Mouse (Mus musculus): ENCODE measurements around the gene Mif4gd.

Gene Mif4gd

DNA sequence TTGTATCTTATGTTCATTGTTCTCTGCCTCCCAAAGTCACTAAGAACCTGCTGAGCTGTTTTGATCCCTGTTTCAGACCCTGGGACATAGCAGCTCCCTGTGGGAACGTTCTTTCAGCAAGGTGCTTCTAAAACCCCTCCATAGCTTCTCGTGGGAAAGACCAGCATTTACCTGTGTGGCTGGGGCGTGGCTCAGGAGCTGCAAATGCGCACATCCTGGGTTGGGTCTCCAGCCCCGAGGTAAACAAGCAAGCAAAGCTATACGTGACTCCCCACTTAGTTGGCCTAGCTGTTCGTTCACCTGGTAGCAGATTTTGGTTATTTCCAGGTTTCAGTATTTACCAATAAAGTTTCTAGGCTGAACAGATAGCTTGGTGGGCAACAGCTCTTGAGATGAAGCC, 19.5 kb upstream of the Mif4gd start:
- DNase-seq = peak; percentile 30 to 39

DNA sequence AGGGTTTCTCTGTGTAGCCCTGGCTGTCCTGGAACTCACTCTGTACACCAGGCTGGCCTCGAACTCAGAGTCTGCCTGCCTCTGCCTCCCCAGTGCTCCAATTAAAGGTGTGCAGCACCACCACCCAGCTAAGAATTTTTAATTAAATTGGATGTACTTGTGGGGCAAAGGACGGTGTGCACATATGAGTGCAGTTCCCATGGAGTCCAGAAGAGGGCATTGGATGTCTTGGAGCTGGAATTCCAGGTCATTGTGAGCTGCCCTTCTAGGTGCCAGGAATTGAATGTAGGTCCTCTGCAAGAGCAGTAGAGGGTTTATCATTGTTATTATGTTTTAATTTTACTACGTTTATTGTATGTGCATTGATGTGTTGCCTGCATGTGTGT, 18.7 kb upstream of the Mif4gd start:
- DNase-seq = no peak

GRCm38 (mm10) chr11:115630532-115631504, 18.0 kb upstream of the Mif4gd start:
- peak; percentile 94 to 97 for DNase-seq

- DNase-seq = peak in 1 of 2 experiments; percentile 28
Observed at GRCm38 (mm10) chr11:115629734-115630531, 17.2 kb upstream of the Mif4gd start.

- DNase-seq = no peak
Observed at GRCm38 (mm10) chr11:115628465-115629101, 15.8 kb upstream of the Mif4gd start.

DNA sequence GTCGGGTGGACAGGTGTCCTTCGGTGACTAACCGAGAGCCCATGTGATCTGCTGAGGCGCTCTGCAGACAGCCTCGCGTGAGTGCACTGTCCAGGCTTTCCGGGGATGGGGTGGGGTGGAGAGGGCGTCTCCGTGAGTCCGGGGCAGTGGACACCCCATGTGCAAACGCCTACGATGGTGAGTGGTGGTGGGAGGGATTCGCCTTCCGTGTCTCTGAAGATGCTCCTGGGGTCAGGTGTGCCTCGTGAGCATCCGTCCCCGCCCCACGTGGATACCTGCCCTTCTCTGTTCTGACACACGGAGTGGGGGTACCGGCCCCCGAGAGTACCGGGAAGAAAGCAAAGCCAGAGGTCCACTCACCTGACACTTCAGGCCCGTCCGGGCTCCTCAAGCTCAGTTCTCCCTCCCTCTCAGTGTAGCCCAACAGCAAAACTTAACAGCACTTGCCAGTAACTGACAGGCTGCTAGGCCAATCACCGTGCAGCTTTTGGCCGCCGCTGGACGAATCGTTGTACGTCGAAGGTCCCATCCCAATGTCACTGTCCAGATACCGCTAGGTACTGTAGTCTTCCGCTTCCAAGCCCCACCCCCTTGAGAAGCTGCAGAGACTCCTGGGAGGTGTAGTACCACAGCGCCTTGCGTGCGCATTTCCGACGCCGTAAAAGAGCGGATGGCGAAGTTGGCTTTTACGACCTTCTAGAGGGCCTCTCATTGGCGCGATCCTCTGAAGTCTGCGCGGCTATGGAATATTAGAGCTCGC, 15.1 kb upstream of the Mif4gd start, which contains the start of gene Slc25a19:
Gene Slc25a19, minus strand, starts transcription at position 591 of the 760 bp plus-strand sequence.
- DNase-seq = peak; percentile 94 to 96

DNA sequence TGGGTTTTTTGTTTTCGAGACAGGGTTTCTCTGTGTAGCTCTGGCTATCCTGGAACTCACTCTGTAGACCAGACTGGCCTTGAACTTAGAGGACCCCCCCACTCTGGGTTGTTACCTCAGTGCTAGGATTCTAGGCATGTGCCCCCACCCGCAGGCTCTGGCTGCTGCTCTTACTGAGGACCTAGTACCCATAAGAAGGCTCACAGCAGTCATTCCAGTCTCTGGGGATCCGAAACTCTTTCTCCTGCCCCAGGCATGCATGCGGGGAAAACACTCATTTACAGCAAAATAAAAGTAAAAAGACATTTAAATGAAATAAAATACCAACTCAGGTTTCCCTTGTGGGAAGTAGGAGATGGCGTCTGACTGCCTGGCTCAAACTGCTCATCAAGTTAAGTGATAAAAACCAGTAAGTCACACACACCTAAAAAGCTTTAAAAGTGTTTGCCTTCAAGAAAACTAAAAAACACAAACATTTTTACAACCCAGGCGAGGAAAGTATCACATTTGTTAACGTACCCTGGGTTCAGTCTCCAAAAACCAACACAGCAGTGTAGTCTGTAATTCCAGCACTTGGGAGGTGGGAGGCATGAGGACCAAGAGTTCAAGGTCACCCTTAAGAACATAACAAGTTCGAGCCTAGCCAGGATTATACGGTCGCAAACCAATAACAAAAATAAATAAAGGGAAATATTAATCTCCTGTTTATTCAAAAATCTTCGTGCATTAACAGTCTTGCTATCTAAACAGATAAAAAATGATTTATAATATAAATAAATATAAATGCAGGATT, 14.3 kb upstream of the Mif4gd start:
- DNase-seq = no peak

- no peak for DNase-seq
Observed at GRCm38 (mm10) chr11:115625877-115626276, 13.1 kb upstream of the Mif4gd start.

GRCm38 (mm10) chr11:115623487-115624070, 10.8 kb upstream of the Mif4gd start:
- DNase-seq = no peak

- DNase-seq = no peak
Observed at GRCm38 (mm10) chr11:115619949-115620348, 7.2 kb upstream of the Mif4gd start.

DNA sequence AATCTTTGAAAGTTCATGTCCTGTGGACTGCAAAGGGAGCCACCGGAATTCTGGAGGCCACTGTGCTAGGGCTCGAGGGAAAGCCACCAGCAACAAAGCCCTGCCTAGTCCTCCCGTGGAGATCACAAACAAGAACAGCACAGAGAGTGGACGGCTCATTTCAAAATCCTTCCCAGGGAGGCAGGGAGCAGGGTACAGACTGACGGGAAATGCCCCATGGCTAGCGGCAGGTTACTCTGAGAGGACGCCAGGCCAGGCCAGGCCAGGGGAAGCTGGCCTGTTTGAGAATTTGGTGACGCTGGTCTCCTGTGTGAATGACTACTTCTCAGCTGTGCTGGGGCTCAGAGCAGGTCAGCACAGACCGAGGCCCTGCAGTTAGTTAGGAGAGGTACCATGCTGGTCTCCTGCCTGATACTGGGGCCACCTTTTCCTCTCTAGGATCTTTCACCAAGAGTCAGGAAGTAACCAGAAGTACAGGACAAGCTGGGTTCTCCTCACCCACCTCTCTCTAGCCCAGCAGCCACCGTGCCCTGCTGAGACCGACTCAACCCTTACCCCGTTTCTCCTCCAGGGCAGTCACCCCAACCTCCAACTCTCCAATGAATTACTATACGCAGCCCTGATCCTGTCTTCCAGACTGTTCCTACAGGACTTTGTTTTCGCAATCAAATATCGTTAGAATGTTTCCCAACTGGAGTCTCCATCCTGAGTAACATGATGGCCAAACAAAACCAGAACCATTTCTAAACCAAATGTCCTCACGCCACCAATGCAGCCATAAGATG, 6.2 kb upstream of the Mif4gd start:
- no peak for DNase-seq

- no peak for DNase-seq
Observed at GRCm38 (mm10) chr11:115618001-115618400, 5.2 kb upstream of the Mif4gd start.

DNA sequence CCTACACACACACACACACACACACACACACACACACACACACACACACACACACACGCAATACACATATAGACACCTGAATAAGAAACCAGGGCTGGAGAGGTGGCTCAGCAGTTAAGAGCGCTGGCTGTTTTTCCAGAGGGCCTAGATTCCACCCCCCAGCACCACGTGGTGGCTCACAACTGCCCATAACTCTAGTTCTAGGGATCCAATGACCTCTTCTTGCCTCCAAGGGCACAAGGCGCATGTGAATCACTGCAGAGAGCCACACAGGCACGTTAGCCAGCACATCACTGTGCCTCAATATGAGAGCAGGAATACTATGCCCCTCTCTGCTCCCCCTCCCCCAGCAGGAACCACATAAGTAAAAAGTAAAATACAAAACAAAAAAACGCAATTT, 4.1 kb upstream of the Mif4gd start:
- DNase-seq = no peak

DNA sequence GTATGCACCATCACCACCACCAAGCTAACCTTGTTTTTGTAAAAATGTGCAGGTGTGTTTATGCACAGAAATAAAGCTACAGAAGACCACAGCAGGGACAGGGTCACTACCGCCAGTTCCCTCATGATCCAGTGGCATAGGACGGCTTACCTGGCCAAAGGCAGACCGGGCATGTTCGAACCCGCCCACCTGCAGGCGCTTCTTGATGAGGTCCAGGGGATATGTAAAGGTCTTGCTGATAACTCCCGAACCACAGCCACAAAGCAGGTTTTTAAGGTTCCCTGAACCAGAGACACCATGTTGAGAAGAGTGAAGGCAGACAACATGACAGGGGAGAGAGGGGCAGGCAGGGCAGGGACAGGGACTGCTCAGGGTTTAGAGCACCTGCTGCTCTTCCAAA, 3.6 kb upstream of the Mif4gd start:
- no peak for DNase-seq

DNA sequence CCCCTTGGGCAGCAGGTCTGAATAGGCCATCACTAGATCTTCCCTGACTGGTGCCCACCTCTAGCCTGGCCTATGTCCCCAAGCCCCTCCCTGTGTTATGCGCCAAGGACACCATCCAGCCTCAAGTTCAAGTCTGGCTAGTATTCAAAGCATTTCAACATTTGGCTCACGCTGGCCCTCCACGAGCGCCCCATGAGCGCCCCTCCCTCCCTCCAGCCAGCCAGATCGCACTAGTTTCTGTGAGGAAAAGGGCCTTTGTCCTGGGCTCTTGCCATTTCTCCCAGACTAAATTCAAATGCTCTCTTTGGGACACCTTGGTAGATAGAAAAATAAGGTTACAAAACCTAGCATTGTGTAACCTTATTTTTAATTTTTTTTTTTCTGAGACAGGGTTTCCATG, 3.1 kb upstream of the Mif4gd start:
- DNase-seq = no peak

GRCm38 (mm10) chr11:115615108-115615825, 2.5 kb upstream of the Mif4gd start:
- no peak for DNase-seq

- no peak for DNase-seq
Observed at GRCm38 (mm10) chr11:115614346-115615107, 1.8 kb upstream of the Mif4gd start.

DNA sequence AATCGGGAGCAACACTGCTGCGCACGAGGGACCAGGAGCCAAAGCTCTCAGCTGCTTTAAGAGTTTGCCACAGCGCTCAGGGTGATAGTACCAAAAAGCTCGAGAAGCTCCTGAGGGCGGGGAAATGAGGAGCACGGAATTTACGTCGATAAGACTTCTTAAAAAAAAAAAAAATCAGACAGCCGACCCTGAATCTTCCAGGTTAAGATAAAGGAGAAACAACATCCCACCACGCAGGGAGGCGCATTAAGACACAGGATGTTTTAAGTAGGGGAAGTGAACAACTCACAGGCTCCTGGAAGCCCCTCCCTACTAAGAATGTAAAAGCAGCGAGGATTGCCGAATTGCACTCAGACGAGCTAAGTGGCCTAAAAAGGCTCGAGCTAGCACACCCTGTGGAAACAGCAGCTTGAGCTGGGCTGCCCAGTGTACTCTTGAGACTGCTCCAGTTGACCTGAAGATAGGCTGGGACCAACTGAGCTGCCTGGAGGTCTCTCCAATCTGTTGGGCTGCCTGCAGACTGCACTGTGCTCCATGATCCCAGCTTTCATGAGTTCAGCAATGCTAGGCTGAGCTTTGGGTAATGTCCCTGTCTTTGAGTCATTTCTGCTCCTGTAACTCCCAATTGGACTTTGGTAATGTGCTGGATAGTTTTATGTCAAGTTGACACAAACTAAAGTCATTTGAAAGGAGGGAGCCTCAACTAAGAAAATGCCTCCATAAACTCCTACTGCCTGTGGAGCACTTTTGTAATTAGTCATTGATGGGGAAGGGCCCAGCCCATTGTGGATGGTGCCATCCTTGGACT, 573 bp upstream of the Mif4gd start:
- DNase-seq = peak in 1 of 2 experiments; percentile 58
